Mouse (Mus musculus): ENCODE data around the gene P2rx7.
"Not testable (repeated sequence)": the region's sequence is repeated elsewhere in the genome, so short reads cannot be mapped to it uniquely, and the experiment has no call there.

The P2rx7 gene

DNA sequence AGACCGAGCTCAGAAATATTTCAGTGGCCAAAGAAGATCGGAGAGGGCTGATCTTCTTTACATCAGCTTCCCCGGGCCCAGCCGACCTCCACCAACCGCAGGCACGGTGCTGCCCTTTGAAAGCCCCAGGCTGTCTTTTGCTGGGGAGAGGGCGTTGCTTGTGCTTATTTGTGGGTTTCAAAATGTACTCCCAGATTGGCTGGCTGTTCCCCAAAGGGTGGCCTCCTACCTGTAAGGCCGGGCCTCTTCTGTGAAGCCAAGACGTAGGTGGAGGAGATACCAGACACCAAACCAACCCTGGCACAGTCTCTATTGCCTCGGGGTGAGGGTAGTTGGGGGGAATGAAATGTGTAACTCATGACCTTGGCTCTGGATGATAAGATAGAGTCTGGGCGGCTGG, 2.3 kb downstream of the P2rx7 start:
- DNase-seq (ENCODE audit: low spot score) = no peak

DNA sequence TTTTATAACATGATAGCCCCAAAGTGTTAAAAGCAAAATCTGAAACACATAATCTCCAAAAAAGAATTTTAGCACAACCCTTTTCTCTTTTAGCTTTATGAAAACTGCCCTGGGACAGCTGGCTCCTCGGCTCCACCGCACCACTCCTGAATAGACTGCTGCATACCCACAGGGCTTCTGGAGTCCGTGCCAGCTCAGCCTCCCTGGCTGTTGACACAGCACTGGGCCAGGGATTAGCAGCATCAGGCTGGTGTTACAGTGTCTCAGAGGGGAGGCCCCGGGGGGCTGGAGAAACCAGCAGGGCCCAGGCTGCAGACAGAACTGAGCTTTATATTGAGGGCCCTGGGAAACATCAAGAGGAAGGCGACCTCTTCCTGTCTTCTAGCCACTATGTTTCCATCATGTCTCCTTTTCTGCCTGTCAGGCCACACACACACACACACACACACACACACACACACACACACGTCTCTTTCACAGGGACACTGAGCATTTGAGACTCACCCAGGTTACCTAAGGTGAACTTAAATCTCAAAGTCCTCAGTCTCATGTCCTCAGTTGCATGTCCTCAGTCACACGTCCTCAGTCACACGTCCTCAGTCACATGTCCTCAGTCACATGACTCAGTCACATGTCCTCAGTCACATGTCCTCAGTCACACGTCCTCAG, 3.7 kb downstream of the P2rx7 start:
- no peak for DNase-seq (ENCODE audit: low spot score)

DNA sequence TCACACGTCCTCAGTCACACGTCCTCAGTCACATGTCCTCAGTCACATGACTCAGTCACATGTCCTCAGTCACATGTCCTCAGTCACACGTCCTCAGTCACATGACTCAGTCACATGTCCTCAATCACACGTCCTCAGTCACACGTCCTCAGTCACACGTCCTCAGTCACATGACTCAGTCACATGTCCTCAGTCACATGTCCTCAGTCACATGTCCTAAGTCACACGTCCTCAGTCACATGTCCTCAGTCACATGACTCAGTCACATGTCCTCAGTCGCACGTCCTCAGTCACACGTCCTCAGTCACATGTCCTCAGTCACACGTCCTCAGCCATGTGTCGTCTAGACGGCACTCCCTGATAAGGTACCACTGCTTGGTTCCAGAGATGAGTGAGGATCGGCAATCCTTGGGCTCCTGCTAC, 4.3 kb downstream of the P2rx7 start:
- not testable (repeated sequence) for DNase-seq (ENCODE audit: low spot score)

DNA sequence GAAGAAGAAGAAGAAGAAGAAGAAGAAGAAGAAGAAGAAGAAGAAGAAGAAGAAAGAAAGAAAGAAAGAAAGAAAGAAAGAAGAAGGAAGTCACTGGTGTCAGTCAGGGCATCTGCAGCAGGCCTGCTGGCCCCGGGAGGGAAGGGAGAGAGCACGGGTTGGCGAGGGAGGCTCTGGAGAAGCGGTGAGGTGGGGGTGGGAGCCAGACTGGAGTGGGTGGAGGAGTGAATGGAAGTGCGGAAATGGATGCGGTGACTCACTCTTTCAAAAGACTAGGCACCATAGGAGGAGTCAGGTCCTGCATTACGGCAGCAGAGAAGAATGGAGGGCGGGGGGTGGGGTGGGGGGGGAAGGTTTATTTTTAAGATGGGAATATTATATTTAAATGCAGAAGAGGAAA, 5.6 kb downstream of the P2rx7 start:
- no peak for DNase-seq (ENCODE audit: low spot score)

DNA sequence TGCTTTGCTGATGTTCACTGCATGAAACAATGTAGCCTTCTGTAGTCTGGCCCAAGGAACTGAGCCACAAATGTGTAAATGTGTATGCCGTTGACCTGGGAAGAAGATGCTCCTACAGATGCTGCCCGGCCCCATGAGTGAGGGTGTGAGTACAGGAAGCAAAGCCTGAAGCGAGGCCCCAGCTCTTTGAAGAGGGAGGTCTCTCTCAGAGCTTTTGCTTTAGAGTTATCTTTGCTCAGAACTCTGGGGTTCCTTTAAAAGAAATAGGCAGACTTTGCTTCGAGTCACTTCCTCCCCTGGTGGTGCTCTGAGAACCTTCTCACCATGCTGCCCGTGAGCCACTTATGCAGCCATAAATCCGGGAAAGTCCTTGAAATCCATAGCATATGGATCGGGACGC, 6.4 kb downstream of the P2rx7 start:
- DNase-seq (ENCODE audit: low spot score) = no peak

DNA sequence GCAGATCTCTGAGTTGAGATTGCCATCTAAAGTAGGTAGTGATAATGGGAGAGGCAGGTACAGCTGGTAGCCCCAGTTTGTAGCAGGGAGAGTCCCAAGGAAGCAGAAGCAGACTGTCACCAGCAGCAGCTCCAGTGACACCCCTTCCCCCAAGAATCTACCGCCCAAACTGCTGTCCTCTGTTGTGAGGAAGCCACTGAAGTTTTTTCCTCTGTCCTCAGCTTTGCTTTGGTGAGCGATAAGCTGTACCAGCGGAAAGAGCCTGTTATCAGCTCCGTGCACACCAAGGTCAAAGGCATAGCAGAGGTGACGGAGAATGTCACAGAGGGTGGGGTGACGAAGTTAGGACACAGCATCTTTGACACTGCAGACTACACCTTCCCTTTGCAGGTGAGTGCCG, 8.8 kb downstream of the P2rx7 start:
- no peak for DNase-seq (ENCODE audit: low spot score)

DNA sequence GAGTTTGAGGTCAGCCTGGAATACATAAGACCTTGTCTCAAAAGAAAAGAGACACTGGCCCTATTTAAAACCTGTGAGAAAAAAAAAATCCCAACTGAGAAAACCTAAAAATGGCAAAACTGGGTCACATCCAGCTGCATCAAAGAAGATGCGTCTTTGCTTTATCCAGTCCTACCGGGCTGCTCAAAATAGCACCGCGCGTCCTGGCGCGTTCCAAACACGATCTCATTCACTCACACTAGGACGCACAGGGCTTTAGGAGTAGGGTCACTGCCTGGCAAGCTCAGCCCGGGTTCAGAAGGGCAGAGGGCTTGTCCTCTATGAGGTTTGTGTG, 9.4 kb downstream of the P2rx7 start:
- no peak for DNase-seq (ENCODE audit: low spot score)

DNA sequence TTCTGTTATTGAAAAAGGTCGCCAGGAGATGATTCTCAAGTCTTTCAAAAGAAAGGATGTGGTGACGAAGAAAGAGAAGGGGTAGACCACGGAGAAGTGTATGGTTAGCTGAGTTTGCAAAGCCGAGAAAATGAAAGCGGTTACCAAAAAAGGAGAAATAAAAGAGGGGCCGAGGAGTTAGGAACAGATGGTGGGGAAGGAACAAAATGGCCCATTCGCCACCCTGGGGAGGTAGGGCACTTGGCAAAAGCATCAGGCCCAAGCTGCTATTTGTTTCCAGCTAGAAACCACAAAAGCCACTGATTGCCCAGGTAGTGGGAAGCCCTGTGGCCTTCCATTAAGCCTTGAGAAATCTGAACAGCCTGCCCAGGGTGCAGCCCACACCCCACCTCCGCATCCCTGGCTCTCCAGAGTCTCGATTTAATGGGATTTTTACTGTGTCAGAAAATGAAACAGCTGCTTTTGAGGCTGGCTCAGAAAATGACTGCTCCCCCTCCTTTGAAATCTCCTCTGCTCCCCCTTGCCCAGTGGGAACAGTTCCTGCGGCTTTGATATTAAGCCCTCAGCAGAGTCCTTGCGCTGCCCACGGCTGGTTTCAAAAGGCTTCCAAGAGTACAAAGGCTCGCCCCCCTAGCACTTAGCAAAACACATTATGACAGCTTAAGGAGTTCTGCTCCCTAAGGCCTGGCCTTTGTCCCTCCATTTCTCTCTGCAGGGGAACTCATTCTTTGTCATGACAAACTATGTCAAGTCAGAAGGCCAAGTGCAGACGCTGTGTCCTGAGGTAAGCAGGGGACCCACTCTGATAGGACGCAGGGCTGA, 9.9 kb downstream of the P2rx7 start:
- DNase-seq (ENCODE audit: low spot score) = no peak

DNA sequence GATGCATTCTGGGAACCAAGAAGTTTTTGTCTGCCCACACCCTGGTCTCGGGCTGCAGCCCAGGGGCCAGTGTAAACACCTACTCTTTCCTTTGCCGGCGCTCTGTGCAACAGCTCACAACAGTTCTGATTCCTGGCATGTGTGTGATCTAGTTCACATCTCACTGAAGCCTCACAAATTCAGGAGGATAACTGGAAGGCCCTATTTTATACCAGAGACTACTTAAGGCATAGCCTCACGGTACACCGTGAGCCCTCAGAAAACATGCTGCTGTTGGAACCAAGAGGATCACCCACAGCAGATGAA, 10.5 kb downstream of the P2rx7 start:
- DNase-seq (ENCODE audit: low spot score) = no peak

DNA sequence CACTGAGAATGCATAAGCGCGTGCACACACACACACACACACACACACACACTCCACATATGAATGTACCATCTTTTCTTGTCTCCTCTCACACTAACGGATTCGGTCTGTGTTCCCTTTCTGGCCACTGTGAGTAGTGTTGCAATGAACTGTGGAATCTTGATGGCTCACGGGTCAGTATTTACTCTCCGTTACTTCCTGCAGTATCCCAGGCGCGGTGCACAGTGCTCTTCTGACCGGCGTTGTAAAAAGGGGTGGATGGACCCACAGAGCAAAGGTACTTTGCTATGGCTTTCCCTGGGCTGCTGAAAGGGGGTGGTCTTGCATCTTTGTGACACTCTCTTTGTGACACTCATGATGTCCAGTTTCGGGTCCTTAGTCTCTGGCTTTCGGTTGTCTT, 13.1 kb downstream of the P2rx7 start:
- DNase-seq (ENCODE audit: low spot score) = no peak

DNA sequence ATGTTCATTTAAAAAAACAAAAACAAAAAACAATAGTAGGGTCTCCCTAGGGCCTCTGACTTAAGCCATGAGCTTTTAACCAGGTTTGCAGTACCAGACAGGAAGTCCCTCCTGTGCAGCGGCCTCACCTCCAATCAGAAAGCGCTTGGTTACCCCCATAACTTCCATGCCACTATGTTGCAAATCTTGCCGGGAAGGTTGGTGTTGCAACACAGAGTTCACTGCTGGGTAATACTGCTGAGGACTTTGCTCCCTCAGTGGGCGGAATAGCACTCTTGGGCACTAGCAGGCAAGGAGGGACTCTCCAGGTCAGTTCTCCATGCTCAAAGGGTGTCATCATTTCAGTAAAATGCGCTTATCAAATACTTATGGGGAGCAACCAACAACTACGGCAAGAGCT, 18.8 kb downstream of the P2rx7 start:
- no peak for DNase-seq (ENCODE audit: low spot score)

DNA sequence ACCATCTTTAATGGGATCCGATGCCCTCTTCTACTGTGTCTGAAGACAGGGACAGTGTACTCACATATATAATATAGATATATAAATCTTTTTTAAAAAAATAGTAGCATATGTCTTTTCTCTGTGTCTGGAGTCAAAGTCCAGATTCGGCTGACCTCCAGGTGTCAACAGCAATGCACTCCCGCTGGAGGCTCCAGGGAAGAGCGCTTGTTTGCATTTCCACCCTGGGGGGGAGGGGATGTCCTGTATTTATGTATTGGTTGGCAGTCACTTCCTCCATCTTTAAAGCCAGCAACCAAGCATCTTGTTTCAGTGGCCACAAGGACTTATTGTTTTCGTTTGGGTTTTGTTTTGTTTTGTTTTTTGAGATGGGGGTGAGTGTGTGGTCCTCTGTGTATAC, 21.3 kb downstream of the P2rx7 start:
- DNase-seq (ENCODE audit: low spot score) = no peak

DNA sequence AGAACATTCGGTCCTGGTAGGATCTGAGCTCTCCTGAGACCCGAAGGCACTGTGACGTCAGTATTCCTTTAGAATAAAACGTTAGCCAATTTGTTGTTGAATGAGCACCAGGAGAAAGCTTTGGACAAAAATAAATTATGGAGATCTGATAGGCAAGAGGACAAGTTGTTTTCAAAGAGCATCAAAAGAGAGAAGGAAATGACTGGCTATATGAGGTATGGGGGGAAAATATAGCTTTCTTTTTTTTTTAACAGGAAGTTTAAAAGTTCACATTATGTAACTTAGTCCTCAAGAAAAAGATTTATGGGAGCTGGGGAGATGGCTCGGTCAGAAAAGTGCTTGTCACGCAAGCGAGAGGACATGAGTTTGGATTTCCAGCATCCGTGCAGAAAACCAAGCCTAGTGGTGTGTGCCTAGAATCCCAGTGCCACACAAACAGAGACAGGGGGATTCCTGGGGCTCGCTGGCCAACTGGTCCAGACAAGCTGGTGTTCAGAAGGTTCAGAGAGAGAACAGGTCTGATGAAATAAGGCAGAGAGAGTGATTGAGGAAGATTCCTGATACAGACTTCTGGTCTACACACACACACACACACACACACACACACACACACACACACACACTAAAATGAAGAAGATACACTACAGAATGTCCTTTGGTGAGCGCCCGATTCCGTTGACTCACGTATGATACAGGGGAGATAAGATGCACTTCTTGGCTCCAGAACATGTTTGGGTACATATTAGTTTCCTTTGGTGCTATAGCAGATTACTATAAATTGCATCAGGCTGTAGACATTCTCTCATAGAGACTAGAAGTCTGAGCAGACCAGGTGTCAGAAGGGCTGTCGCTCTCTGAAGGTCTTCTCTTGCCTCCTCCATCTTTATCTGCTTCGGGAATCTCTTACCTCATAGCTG, 25.5 kb downstream of the P2rx7 start:
- DNase-seq (ENCODE audit: low spot score) = no peak

DNA sequence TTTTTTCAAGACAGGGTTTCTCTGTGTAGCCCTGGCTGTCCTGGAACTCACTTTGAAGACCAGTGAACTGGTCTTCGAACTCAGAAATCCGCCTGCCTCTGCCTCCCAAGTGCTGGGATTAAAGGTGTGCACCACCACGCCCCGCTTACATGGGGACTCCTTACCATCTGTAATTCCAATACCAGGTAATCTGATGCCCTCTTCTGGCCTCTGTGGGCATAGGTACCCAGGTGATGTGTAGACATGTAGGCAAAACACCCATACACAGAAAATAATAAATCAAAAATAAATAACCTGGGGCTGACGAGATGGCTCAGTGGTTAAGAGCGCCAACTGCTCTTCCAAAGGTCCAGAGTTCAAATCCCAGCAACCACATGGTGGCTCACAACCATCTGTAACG, 27.9 kb downstream of the P2rx7 start:
- DNase-seq (ENCODE audit: low spot score) = not testable (repeated sequence)

DNA sequence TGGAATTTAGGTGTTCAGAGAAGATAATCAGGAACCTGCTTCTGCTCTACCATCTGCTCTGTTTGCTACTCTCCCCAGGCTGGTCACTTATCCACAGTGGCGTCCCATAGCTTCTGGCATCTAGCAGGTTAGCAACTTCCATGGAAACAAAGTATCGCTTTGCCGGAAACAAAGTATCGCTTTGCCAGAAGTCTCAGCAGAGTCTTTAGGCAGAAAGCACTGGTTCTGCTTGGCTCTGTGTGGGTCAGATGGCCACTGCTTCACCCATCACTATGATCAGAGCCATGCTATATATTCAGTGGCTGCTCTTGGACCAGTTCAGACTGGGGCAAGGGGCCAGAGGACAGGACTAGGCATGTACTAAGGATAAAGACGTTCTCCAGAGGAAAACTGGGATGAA, 28.6 kb downstream of the P2rx7 start:
- DNase-seq (ENCODE audit: low spot score) = no peak

DNA sequence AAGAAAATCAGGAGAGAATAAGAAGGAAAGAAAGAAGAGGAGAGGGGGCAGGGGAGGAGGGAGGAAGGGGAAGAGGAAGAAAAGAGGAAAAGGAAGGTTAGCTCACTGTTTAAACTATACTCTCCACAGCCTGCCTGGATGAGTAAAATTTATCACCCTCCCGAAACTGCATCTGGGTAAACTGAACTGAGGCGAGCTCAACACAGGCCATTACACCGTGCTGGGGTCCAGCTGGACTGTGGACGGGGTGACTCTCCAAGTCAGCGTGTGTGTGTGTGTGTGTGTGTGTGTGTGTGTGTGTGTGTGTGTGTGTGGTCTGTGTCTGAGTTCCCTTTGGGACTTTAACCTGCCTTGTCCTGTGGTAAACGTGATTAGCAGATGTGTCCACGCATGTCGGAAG, 32.3 kb downstream of the P2rx7 start:
- no peak for DNase-seq (ENCODE audit: low spot score)

DNA sequence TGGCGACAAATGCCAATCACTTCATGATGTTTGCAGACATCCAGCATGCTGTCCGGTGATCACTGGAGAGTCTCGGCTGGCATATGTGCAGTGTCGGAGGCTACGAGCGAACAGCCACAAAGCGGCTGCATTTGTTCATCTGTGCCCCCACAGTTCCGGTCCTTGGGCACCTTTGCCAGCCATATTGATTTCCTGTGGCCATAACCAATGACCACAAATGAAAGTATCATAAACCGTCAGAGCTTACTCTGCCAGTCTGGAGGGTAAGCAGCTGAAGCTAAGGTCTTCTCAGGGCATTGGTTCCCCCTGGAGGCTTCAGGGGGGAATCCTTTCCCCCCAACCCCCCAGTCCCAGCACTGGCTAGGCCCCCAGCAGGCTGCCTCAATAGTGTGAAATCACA, 34.3 kb downstream of the P2rx7 start:
- no peak for DNase-seq (ENCODE audit: low spot score)

DNA sequence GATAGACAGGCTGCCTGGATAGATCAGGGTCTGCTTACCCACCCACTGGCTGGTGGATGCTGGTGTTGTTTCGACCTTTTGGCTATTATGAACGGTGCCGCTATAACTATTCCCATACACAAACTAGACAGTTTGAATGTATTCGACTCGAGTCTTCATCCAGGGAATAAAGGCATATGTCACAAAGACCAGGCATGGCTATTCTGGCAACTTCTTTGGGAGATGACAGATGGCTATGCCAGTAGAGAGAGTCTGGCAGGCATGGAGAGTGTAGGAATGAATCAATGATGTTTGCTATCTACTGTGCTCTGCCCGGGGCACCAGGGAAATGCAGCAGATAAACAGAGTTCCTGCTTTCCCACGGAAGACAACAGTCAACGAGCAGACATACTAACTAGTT, 36.2 kb downstream of the P2rx7 start:
- DNase-seq (ENCODE audit: low spot score) = no peak

DNA sequence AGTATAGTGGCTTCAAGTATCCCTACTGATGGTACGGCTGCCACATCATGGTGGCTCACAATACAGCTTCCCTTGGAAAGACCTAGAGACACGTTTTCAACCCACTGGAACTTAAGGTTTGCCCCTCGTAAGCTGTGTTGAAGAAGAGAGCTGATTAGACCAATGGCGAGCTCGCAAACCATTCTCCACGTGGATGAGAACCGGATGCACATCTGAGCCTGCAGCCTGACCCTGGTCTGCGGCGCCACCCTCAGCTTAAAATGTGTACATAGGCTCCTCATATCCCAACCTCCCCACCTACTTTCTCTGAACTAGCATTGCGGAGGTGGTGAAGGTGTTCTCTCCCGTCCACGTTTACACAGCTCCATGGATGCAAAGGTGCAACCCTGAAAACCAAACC, 37.6 kb downstream of the P2rx7 start:
- no peak for DNase-seq (ENCODE audit: low spot score)

DNA sequence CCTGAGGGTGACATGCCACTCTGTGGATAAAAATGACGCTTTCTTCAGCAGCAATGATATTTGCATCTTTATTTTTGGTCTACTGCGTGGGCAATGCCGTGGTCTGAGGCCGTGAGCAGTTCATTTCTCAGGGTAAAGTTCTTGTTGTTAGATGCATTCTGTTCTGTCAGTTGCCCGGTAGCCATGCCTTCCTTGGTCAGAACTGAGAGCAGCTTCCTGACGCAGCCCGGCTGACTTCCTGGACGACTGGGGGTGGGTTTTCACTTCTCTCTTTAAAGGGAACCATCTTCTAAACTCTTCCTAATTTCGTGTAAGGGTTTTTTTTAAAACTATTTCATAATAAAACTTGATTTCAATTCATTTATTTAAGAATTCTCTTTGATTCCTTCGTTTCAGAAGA, 40.2 kb downstream of the P2rx7 start:
- DNase-seq (ENCODE audit: low spot score) = no peak

DNA sequence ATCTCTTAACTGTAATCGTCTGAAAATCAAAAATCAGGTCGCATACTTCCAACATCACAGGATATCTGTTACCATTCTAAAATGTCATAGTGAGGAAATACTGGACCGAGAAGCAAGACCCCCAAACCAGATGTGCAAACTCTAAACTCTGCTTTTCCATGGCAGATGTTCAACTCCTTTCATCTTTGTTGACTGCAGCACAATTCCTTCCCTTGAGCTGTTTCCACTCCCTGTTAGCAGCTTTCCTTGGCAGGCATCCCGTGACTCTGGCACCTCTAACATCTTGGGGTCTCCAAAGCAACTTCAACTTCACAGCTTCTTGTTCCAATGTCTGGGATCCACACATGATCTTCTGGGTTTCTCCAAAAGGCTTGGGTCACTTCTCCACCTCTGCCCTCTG, 43.7 kb downstream of the P2rx7 start:
- no peak for DNase-seq (ENCODE audit: low spot score)

DNA sequence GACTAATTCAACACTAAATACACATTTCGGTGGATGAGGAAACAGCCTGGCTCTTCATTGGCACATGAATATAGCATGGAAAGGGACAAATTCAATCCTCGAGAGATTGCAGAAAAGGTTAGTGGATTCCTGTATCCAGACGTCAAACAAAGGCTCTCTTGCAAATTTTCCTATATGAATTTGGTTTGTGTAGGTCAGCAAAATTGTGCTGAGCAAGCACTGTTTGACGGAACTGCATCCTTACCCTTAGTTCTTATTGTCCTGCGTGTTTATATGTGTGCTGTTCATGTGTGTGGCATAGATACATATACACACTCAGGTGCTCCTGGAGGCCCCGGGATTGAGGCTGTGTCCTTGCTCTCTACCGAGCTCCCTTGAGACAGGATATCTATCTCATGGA, 45.4 kb downstream of the P2rx7 start:
- DNase-seq (ENCODE audit: low spot score) = no peak

DNA sequence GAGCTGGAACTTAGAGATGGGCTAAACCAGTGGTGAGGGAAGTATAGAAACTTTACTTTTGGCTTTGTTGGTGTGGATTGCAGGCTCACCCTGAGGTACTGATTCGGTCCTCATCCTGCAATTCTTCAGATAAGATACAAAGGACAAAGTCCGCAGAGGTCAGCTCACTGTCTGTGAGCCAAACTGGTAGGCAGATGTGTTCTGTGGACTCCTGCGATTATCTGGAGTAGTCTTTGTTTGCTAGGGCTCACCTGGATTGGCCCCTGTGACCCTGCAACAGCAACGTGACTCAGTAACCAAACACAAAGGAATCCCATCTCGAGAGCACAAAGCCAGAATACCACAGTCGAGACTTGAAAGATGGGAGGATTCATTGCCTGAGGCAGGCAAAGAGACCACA, 46.8 kb downstream of the P2rx7 start:
- DNase-seq (ENCODE audit: low spot score) = no peak
